Mouse (Mus musculus) right cerebral cortex, postnatal 10 days (tissue): ENCODE results near the gene Rab11fip2.
A peak's percentile ranks its signal among the peaks of the same experiment; 100 is the strongest.

ENCODE experiments used
- DNase-seq, 2 experiments: peaks; one replicate each; pipeline ENCODE4 v3.0.0; 2021; ENCODE audit warnings: low spot score in 2 of 2

Rab11fip2 gene

DNA sequence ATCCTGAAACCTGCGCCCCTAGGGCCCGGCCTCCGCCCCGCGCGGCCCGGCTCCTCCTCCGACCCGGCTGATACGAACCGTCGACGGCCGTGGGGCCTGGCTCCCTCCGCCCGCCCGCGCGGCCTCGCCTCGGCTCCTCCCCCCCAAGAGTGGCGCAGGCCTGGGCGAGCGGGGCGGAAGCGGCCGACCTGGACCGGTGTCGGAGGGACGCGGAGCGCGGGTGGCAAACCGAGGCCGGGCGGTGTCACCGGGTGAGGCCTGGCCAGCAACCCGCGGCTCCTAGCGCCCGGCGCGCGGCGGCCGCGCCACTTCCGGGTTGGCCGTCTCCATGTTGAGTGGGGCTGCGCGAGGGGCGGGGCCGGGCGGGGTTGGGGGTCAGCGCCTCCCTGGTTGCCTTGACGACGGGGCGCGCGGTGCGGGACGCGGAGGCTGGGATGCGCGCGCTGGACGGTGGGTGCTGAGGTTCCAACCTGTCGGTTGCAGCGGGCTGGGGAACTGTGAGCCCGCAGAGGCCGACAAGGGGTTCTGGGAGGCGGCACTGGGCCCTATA is at the start of gene Rab11fip2:
Gene Rab11fip2, minus strand, starts transcription at position 333 of the 550 bp plus-strand sequence.
- DNase-seq: peak; percentile 93

DNA sequence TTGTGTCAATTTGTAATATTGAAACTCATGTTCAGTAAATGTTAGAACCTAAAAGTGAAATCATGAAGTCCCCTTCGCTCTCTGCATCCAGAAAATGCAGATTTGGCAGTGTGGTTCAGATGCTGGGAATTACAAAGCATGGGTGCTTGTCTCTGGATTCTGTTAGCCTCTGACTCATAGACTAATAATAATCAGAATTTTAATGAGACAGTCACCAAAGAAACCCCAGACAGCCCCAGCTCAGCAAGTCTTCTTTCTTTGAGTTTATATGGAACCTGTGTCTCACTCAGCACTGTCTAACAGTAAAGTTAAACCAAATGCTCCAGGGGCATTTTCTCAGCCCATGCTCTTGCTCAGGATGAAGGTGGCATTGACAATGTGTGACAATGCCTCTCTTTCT is 38.1 kb upstream of the Rab11fip2 start:
- no peak for DNase-seq

DNA sequence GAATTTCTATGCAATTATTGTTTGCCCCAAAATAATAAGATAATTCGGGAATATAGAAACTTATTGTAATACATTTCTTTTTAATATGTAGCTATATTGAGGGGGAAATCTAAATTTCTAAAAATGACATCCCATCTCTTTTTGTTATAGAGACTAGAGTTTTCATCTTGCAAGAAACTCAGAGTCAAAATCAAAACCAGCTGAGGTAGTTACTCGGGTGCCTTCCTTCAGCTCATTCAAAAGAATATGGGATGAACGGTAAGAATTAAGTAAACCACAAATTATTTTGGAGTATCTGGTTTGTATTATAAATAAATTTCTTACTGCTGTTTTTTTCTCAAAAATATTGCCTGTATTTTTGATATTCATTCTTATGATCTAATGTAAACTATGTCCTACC is 11.5 kb upstream of the Rab11fip2 start:
- DNase-seq: no peak

DNA sequence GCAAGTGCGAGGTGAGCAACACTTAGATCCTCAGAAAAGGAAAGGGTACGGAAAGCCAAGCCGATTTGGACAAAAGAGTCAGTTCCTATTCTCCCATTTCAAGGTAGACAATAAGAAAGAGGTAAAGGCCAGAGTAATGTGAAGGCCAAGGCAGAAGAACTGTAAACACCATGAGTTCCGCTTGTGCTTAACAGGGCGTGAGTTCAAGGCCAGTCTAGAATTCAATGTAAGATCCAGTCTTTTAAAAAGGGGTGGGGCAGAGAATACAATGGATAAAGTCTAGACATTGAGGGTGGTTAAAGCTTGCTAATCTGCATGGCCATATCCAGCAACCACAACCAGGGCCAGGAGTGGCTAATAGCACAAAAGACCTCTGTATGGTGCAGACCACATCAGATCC is 6.3 kb upstream of the Rab11fip2 start:
- DNase-seq: no peak

DNA sequence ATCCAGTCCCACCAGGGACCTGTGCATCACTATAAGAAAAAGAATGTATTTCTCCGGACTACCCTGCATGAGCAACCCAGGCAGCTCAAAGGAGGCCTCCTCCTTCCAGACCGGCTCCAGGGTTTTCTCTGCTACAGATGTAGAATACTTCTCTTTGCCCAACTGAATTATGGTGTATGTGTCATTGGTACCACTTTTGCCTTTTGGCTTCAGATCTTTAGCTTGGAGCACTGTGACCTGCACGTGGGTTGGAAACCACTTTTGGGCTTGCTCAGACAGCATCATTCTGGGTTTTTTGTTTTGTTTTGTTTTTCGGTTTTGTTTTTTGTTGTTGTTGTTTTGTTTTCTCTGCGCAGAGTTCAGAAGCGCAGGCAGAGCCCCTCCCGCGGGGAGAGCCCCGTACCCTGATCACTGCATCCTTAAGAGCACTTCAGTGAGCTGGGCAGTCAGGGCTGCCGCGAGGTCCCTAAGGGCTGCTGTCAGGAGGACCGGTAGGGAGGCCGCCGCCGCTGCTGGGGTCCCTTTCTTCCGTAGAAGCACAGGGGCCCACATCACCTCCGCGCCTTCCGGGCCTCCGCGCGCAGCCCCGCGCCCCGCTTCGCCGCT is 635 bp downstream of the Rab11fip2 start:
- DNase-seq: peak in 1 of 2 experiments; percentile 29

DNA sequence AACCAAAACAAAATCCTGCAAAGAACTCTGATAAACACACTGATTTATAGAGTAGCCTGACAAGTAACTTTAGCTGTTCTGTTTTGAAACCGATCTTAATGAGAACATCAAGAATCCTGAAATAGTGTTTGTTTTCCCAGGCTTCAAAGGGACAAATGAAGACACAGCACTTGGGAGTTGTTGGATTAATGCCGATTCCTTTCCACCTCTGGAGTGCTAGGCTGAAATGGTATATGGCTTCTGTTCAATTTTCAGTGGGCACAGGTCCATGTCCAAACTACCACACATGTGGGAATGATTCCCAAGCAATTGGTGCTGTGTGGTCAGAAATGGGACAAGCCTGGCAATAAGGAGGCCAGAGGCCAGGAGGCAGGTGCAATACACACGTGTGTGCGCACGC is 3.7 kb downstream of the Rab11fip2 start:
- peak in 1 of 2 experiments; percentile 28 for DNase-seq

DNA sequence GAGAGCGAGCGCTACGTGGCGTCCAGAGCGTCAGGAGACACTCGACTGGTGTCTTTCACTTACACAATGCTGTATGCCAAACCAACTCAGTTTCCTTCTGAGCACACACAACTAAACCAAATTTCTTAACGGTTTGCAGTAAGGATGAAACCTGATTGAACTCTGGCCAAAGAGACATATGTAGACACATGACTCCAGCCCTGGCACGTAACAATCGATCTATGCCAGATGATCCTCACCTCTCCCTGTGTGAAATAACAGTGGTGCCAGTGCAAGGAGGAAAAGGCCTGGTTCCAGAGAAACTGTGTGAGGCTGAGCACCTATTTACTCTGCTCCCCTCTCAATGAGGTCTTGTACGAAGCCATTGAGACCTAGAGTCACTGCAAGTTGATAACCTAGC is 11.4 kb downstream of the Rab11fip2 start:
- DNase-seq: no peak

DNA sequence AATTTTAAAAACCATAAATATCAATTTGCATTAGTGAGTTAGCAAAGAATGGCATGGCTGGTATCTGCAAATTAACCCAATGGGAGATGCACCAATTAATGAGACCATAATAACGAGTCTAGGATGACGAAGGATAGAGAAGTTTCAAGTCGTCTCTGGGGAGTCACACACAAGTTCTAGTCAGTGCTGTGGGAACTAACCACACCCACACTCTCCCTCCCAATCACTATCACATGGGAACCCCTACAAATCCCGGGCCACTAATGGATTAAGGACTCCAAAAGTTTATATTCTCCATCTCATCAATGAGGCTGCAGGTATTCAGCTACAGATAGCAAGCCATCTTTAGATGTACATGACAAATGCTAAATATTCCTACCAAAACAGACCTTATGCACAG is 14.8 kb downstream of the Rab11fip2 start:
- no peak for DNase-seq

DNA sequence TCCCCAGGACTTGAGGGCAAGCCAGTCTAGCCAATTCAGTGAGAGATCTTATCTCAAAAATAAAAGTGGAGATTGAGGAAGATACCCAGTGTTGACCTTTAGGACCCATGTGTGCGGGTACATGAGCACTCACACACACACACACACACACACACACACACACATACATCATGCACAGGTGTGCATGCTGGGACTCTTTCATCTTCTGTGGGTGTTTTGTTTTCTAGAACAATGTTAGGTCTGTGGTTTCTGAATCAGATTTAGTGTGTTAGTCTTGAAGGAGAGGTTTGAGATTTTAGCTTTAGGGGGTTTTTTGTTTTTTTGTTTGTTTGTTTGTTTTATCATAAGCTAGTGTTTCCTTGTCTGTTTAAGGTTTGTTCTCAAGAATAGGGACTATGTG is 17.3 kb downstream of the Rab11fip2 start:
- DNase-seq: no peak

DNA sequence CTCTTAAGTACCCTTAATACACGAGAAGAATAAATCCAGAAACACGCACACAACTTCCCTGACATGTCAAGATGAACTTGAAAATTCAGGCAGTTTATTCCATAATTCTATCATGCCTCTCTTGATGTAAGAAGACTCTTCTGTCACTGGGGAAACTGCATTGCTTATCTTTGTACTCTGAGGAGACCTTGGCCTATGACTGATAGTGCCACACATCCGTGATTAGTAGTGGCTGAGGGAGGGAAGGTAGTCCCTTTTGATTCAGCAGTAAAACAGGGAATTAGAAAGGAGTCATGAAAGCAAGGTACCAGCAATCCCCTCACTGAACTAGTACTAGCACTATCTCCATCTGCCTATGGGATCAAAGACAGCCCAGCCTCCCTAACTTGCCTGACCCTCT is 22.6 kb downstream of the Rab11fip2 start:
- DNase-seq: no peak

DNA sequence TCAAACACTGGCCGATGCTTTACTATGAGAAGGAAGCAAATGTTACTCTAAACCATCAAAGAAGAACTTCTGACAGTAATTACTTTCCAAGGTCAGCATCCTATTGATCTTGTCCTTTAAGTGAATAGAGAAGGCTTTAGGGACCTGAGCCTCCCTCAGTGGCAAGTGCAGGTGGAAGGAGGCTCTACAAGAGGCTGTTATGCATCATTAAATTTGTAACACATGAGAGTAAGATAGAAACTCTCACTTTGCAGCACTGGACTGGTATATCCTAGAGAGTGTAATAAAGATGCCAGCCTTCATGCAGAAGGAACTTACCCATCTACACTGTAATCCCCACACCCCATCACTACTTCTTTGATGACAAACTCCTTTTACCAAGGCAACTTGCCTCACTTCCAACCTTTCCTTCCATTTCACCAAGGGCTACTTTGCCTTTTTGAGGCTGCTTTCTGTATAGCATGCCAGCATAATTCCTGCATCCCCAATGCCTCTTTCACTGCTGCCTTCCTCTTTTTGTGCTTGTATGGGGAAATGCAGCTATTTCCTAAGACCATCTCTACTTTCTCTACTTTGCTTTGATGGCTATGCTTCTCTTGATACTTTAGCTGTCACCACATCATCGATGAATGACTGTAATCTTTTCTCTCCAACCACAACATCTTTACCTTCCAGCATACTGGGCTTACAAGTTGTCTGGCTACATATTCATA is 25.4 kb downstream of the Rab11fip2 start:
- DNase-seq: no peak

DNA sequence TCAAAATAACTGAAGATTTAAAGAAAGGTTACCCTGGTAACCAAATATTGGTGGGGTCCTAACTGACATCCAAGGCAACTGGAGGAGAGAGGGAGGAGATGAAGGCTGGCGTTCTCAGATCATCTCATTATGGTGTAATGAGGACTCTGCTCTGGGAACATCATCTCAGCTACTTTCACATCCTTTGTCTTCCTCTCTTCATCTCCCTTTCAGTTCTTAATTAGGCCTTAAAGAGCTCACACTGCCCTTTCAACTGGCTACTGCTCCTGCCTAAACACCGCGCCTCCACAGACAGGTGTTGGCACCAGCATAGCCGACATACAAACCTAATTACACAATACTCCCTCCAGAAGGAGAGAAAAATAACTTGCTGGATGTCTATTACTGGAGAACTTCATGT is 31.9 kb downstream of the Rab11fip2 start:
- DNase-seq: no peak

DNA sequence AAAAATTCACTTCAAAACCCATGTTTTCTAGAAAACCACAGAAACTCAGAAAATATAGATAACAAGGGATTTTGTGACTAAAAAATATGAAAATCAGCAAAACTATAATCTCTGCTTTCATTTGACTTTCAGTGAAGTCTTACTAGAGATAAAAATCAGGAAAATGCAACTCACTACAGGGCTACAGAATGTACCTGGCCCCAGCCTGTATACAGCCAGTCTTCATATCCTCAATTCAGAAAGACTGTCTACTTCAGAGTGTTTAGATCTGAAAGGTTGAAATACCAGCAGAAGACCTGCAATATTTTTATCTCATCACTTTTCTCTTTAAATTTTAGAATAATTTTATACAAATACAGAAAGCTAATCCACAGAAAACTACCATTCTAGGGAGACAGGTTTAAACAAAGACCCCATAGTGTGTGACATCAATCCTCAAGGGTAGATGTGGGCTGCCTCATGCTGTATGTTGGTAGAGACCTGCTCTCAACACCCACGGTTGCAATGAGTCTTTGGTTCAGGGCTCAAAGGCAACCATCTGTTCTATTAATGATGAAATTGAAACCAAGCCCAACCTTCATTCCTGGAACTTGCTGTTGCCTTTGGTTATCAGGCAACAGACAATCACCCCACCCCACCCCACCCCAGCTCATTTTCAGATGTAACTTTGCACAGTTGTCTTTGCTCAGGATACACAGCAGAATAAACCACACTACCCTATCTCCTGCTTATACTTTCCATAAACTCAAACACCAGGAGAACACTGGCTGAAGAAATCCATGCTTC is 38.0 kb downstream of the Rab11fip2 start:
- no peak for DNase-seq

DNA sequence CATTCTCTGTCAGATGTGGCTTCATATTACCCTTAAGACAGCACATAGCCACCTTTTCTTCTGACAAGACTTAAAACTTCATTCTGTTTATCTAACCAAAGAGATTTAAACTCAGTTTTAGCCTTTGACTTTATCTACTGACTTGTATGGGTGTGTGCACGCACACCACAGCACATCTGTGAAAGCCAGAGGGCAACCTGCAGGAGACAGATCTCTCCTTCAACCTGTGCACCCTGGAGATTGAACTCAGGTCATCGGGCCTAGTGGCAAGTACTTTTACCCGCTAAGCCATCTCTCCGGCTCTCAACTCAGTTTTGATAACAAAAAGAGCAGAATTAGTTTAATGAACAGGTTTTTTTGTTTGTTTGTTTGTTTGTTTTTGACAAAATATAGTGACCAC is 43.5 kb downstream of the Rab11fip2 start:
- no peak for DNase-seq

DNA sequence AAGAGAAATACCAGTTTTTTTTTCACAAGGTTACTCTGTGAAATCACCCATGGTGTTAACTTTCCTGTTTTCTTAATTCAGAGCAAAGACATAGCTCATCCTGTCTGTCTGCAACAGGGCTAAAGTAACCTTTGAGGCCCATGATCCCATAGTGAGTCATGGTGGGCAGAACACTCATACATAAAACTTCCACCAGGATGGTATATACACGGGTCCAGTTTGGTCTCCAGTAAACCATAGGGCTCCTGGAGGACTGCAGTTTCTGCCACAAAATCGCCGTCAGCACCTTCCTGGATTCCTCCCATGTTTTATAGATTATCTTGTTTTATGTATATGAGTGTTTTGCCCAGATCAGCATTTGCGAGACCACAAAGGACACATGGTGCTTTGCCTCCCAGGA is 45.2 kb downstream of the Rab11fip2 start:
- no peak for DNase-seq

DNA sequence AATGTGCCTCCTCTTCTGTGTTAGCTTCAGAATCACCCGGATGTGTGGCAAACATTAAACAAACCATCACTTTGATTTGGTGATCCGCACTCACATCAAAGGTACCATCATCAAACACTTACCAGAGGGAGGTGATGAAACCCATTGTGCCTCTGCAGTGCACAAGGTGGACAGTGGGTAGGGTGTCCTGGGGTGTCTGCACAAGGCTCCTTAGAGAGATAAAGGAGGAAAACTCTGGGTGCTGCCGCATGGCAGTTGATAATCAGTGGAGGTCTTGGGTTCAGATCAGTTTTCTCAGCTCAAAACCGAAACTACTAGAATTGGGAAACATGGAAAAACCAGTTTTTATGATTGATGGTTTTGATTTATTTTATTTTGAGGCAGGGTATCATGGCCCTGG is 54.1 kb downstream of the Rab11fip2 start:
- DNase-seq: no peak

DNA sequence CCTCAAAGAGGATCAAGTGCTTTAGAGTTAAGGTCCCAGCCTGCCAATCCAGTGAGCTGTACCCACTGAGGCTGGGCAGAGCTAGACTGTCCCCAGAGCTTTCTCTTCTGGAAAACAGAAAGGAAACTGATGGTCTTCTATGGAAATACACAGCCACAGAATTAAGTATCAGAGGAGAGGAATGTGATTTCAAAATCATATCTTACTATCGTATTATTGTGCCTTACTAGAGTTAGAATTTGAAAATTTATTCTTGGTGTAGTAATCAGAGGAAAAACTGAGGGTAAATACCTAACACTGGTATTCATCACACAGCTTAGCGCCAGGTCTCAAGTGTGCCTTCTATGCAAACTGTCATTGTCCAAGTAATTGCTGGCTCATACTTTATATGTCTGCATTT is 54.6 kb downstream of the Rab11fip2 start:
- no peak for DNase-seq

DNA sequence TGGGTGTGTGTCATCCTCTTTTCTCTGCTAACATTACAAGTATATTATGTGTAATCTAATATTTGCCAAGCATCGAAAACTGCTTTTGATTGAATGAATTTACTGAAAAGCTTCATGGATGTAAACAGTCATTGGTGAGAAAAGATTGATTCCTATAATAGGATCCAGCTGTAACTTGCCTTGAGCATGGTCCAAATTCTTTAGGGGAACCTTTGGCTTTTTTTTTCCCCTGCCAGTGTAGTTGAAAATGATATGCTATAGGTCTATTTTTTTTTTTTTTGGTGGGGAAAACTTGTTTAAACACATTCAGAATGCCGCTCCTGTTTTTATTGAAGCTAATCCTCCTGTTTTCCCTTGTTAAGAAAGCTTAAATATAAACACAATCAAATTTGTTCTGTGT is 55.6 kb downstream of the Rab11fip2 start:
- no peak for DNase-seq

DNA sequence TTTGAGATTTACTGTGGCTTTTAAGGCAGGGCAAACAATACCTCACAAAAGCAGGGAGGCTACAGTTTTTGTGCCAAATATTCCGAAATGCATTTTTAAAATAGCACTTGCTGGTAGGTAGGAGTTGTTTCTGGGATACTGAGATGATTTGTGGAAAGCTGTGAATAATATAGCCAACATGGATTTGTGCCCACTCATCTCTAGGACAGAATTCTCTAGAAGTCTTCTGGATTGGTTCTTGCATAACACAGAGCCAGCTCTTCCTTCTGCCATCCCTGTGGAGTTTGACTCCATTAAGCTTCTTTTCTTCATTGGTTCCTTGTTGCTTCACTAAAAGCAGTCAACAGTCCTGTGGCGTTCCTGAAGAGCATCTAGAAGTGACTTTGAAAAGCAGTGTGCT is 58.2 kb downstream of the Rab11fip2 start:
- DNase-seq: no peak

DNA sequence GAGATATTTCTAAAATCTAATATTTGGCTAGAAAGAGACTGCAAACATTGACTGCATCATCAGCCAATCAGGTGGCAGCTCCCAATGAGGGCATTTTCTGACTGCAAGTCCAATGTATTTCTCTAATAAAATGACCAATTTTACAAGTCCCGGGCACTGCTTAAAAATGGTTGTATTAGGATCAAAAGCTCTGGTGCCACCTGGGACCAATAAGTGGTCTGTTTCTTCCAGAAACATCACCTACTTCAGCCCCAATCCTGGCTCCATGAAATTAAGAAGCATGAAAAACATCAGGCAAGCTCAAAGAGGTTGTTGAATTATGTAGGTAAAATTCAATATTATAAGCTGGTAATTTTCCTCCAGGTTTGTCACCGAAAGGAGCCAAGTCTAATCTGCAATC is 66.2 kb downstream of the Rab11fip2 start:
- no peak for DNase-seq

DNA sequence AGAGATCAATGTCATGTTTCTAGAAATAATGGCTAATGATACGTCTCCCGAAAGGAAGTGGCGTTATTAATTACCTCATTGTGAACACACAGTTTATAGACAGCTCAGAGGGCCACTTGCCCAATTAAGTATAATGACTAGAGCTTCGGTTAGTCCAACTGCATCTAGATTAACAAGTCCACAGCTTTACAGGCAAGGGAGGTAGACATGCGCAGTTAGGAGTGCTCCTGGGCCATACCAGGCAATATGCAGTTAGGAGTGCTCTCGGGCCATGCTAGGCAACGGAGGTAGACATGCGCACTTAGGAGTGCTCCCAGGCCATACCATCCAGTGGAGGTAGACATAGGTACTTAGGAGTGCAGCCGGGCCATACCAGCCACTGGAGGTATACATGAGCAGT is 76.8 kb downstream of the Rab11fip2 start:
- no peak for DNase-seq

DNA sequence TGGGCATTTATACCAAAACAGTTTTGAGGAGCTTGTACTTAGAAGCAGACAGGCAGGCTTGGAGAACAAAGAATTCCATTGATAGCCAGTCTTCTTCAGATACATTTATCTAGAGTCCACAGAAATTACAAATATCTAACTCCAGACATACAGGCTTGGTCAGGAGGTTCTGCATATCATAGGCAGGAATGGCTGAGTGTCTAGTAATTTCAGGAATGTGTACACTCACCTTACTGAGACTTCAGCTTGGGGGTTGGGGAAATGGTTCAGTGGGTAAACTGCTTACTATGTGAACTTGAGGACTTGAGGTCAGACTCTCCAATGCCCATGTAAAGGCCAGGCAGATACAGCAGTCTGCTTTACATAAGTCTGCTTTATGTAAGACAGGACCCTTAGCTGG is 81.0 kb downstream of the Rab11fip2 start:
- DNase-seq: no peak

DNA sequence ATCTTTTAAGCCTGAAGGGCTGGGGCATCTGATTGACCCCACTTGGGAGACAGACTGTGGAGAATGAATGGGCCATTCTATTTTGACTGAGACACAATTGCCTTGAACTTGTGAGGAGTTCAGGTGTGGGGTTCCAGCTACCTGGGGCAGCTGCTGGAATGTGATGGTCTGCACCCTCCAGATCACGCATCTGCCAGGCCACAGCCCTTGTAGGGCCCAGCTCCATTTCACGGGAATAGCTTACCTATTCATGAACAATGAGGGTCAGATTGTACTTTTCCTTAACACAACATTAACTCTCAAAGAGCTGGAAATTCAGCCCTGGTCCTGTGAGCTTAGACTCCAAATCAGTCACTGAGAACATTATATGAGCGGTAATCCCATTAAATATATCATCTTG is 82.7 kb downstream of the Rab11fip2 start:
- no peak for DNase-seq
